Mouse (Mus musculus): ENCODE results near the gene Arhgef12.

- TF ChIP-seq POLR2A (IDR thresholded peaks at IDR 0.05; ENCODE audit: control insufficient read depth, extremely low read depth, insufficient read depth, low read length, poor library complexity) (no peak), CTCF (IDR thresholded peaks at IDR 0.05; ENCODE audit: borderline replicate concordance, control insufficient read depth, extremely low read depth, insufficient read depth, low read length, poor library complexity) (no peak)
Observed at GRCm38 (mm10) chr9:43067896-43068295, 39.1 kb downstream of the Arhgef12 start.
